Mouse (Mus musculus) olfactory bulb, adult 2 months (tissue): ENCODE data around the gene Cd33.

Experiments used
- CTCF ChIP-seq: fragments of 200-500 bp; IDR thresholded peaks from 2 replicates; pipeline ENCODE4 v1.5.1; 2012; ENCODE audit warnings: low read depth, mild to moderate bottlenecking, low read length, moderate library complexity; ENCODE audit not compliant: insufficient read depth
- POLR2A ChIP-seq: fragments of 200-500 bp; IDR thresholded peaks from 2 replicates; pipeline ENCODE4 v1.6.1; 2012; ENCODE audit warnings: mild to moderate bottlenecking, low read depth, low read length, moderate library complexity; ENCODE audit not compliant: insufficient read depth

GRCm38 (mm10) chr7:43544225-43544977 is at the start of gene Cd33:
- TF ChIP-seq CTCF (no peak), POLR2A (no peak)
